Mouse (Mus musculus) left cerebral cortex, postnatal 10 days (tissue): ENCODE data around the gene Cyth4. TPM values are rescaled to one million over a fixed set of nuclear protein-coding genes. Genes with fewer than 3 reads are reported as not detected.

Experiments
- DNase-seq, 2 experiments: peaks; one replicate each; pipeline ENCODE4 v3.0.0; 2021 to 2022; ENCODE audit warnings: low spot score in 2 of 2, mixed read lengths in 1 of 2; ENCODE audit errors: extremely low spot score in 1 of 2
- intact Hi-C: fragments of 180-260 bp; cut with DNase I; formaldehyde crosslinking; loops from one replicate; pipeline ENCODE4 v1.15.1; 2025
- total RNA-seq, 2 experiments: library from RNA; stranded (reverse); gene quantifications; 2 replicates each; pipeline ENCODE4 v1.2.3; 2021

The Cyth4 gene
- total RNA-seq, 2 experiments from 2014 or later = 10.4 to 11.6 TPM

DNA sequence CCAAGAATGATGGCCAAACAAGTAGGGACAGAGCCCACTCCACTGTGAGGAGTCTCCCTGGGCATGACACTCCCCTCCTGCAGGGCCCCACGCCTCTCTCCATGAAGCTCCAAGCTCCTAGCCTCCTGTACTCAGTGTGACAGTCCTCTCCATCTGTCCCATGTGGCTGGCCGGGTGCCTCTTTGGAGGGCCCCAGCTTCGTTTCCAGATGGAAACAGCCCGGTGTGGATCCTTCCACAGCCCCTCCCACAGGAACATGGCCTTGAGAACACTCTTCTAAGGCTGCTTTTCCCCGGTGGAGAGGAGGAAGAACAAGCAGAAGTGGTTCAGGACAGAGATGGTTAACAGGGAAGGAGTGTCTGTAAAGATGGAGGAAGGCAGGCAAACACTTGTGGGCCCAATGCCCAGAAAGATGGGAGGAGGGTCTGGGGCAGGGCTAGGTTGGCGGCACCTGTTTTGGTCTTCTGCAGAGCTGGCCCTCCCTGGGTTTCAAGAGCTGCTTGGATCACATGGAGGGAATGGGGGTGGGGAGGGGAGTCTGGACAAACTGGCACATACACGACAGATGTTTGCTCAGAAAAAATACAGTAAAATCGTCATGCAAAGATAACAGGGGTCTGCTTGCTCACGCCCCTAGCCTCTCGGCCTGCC is 72.5 kb downstream of the Cyth4 start:
- intact Hi-C loops = no loop called here
- DNase-seq = no peak

DNA sequence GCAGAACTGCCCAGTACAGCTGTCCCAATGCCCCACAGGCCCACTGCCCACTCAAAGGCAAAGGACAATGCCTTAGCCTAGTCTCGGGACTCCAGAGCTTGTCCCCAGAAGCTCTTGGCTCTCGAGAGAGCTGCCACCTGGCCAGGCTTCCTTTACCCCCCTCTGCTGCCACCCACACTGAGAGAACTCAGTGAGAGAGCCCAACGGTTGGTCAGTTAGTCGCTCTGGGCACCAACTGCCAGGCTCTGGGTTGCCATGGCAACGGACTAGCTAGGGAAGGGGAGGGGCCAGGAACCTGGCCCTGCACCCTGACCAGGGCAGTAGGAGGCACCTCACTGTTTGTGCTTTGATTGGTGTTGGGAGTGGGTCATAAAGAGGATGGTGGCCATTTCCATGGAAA is 73.5 kb downstream of the Cyth4 start:
- DNase-seq = peak; percentile 50 to 85
- intact Hi-C loops = loop anchor here (5.0 kb wide), 1 partner anchor 42 kb away; no protein-coding TSS in a partner anchor

Other genes with a start within 250 kb of the Cyth4 start
- under 1 TPM; 0.39 to 0.51 TPM for gene Tex33, start 201.1 kb upstream of the Cyth4 start, total RNA-seq
- gene Tst, start 191.1 kb upstream of the Cyth4 start, total RNA-seq = 10 to 100 TPM; 33.8 to 42.9 TPM
- gene Mpst, start 190.6 kb upstream of the Cyth4 start, total RNA-seq = 10 to 100 TPM; 56.3 to 56.5 TPM
- gene Kctd17, start 168.5 kb upstream of the Cyth4 start, total RNA-seq = 100 to 1,000 TPM; 239 to 255 TPM
- not detected for gene Tmprss6, start 128.4 kb upstream of the Cyth4 start, total RNA-seq
- gene Il2rb, start 101.8 kb upstream of the Cyth4 start, total RNA-seq = under 1 TPM in 1 of 2 experiments, not detected in 1; 0.17 TPM
- 10 to 100 TPM; 14.4 to 15.9 TPM for gene C1qtnf6, start 65.6 kb upstream of the Cyth4 start, total RNA-seq
- gene Sstr3, start 52.4 kb upstream of the Cyth4 start, total RNA-seq = 10 to 100 TPM; 12.9 to 14.4 TPM
- gene Rac2, start 24.3 kb upstream of the Cyth4 start, total RNA-seq = 1 to 10 TPM; 1.6 to 2.1 TPM
- 100 to 1,000 TPM in 1 of 2 experiments, 10 to 100 TPM in 1; 92.2 to 116 TPM for gene Elfn2, start 121.7 kb downstream of the Cyth4 start, total RNA-seq
- 1 to 10 TPM; 6.7 to 7.6 TPM for gene Mfng, start 176.4 kb downstream of the Cyth4 start, total RNA-seq
- gene Card10, start 206.0 kb downstream of the Cyth4 start, total RNA-seq = 1 to 10 TPM; 4.3 to 5.1 TPM
- 1 to 10 TPM; 6.2 to 8.4 TPM for gene Cdc42ep1, start 245.6 kb downstream of the Cyth4 start, total RNA-seq